Mouse (Mus musculus): Measurements from ENCODE around the gene Rela.

DNA sequence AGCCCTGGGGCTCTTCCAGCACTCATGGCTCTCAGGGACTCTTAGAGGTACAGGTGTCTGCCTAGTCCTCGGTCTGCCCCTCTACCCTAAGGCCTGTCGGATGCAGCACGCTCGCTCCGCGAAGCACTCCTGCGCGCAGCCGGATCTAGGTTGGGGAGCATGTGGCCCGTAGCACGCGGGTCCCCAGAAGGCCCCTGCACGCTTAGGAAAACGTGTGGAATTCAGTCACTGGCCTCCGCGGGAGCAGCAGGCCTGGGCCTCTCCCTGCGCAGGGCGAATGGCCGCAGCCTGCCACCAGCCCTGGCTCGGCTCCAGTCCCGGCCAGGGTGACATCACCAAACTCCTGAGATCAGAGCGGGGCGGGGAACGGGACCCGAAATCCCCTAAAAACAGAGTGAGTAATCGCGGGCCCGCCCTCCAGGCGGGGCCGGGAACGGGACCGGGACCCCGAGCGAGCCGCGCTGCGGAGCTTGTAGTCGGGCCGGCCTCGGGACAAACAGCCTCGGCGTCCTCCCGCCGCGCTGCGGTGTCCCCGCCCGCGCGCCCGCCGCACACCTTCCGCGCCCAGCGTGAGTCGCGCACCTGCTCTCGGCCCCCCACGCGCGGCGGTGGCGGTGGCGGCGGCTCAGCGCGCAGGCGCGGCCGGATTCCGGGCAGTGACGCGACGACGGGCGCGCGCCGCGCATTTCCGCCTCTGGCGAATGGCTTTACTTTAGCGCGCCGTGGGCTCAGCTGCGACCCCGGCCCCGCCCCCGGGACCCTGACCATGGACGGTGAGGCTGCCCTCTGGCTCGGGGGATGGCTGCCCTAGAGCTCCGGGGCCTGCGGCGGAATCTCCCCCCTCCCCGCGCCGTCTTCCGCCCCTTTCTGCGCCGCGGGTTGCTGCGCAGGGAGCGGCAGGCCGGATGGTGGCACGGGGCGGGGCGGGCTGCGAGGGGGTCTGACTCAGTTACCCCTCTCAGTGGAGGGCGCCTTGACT lies at the start of gene Rela:
- TF ChIP-seq CTCF (IDR thresholded peaks at IDR 0.05; ENCODE audit: low read depth) (no peak), EP300 (IDR thresholded peaks at IDR 0.05; ENCODE audit: low read depth) (no peak)

Data from heart, postnatal 0 days (tissue).